13 mouse cellular contexts compared by ENCODE assay signal in the genomic region with DNA sequence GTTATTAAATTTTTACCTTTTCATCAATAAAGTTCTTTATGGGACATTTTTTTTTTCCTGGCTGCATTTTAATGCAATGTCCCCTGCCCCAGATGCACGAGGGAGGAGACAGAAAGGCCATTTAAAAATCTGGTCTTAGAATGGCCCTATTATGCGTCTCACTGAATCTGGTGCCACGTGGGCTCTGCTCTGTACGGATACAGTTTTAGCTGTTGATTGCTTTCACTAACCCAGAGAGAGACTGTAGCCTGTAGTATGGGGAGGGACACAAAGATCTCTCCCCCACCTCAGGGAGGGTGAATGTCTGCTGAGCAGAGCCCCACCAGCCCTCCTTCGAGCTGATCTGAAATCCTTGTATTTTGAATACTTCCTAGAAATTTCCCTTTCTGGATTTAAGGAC.
DNase-seq lines count a peak whose midpoint lies in the region; ATAC-seq and TF ChIP-seq lines count a peak whose summit lies in the region.
"Had no signal": no experiment of that assay in that cellular context is flagged by ENCODE, and none has a peak within 500 bp of the region (broad histone marks: within the 10 kb centered on the region; RNA-seq: fewer than 3 reads in every experiment).

No protein-coding gene starts in this region.

- no peak overlapping the region for H3K4me3 ChIP-seq in gastrocnemius, adult 2 months
- no peak overlapping the region for H3K4me3 ChIP-seq in lung, embryonic 15.5 days
- H3K4me3 ChIP-seq in lung, adult 2 months (replicated peaks; ENCODE audit: extremely low read depth, low read depth, low read length) = no peak overlapping the region
- H3K4me3 ChIP-seq in forebrain, embryonic 16.5 days (replicated peaks; ENCODE audit: low read length) = no peak overlapping the region
- H3K4me3 ChIP-seq in limb, embryonic 15.5 days = no peak overlapping the region
- H3K4me3 ChIP-seq: embryonic facial prominence, embryonic 12.5 days had no signal

- 77% methylated on average over 5 of the region's 5 CpGs for WGBS in lung, embryonic 15.5 days
- WGBS in lung, adult 2 months = 91% methylated on average over 5 of the region's 5 CpGs
- WGBS in forebrain, embryonic 16.5 days = 20% methylated on average over 5 of the region's 5 CpGs
- WGBS in limb, embryonic 15.5 days = 32% methylated on average over 5 of the region's 5 CpGs

- no peak for TF ChIP-seq CTCF in gastrocnemius, adult 2 months (IDR thresholded peaks at IDR 0.05)
- no peak for TF ChIP-seq CTCF in lung, adult 2 months (IDR thresholded peaks at IDR 0.05; ENCODE audit: insufficient read depth, low read length)

- no peaks in the 10 kb centered on the region for H3K36me3 ChIP-seq in lung, embryonic 15.5 days
- no peaks in the 10 kb centered on the region for H3K36me3 ChIP-seq in forebrain, embryonic 16.5 days (ENCODE audit: control insufficient read depth, insufficient read depth)
- H3K36me3 ChIP-seq in limb, embryonic 15.5 days = no peaks in the 10 kb centered on the region
- H3K36me3 ChIP-seq: embryonic facial prominence, embryonic 12.5 days had no signal

- TF ChIP-seq POLR2A in lung, adult 2 months (IDR thresholded peaks at IDR 0.05; ENCODE audit: borderline replicate concordance, extremely low read depth, low read depth, low read length) = no peak

- no peak overlapping the region for H3K9ac ChIP-seq in lung, embryonic 15.5 days
- no peak overlapping the region for H3K9ac ChIP-seq in forebrain, embryonic 16.5 days (replicated peaks; ENCODE audit: low read depth, low read length)
- H3K9ac ChIP-seq in limb, embryonic 15.5 days = no peak overlapping the region
- H3K9ac ChIP-seq: embryonic facial prominence, embryonic 12.5 days had no signal

- no peaks in the 10 kb centered on the region for H3K9me3 ChIP-seq in lung, embryonic 15.5 days
- H3K9me3 ChIP-seq in forebrain, embryonic 16.5 days (ENCODE audit: control insufficient read depth, low read length) = no peaks in the 10 kb centered on the region
- H3K9me3 ChIP-seq in limb, embryonic 15.5 days = no peaks in the 10 kb centered on the region
- H3K9me3 ChIP-seq: embryonic facial prominence, embryonic 12.5 days had no signal

- intact Hi-C loops in gastrocnemius, adult 2 months (cut with DNase I) = no loop called here
- intact Hi-C loops in gastrocnemius, postnatal 14 days (cut with DNase I; ENCODE audit: low total_unique reads) = loop anchor here (10.0 kb wide), 1 partner anchor 74 kb away; no protein-coding TSS in a partner anchor

- no peak for DNase-seq in gastrocnemius, adult 2 months
- DNase-seq in gastrocnemius, postnatal 14 days = no peak
- no peak for DNase-seq in lung, adult 2 months
- DNase-seq in cerebellum, postnatal 10 days = no peak
- DNase-seq in cerebellum, postnatal 25 days = no peak
- DNase-seq: cerebellum, adult 9-11 months; kidney, adult 11 months; lung, postnatal 14 days; retina, postnatal 1 day had no signal

- H3K27ac ChIP-seq in gastrocnemius, adult 2 months = peak overlapping the region; percentile 28; the same call in 1 of the 2 replicates
- peak overlapping the region; percentile 38 for H3K27ac ChIP-seq in lung, embryonic 15.5 days
- H3K27ac ChIP-seq in forebrain, embryonic 16.5 days (ENCODE audit: low read length) = 0 out of 2 replicates have a peak overlapping the region, but pooled peaks have one; percentile 3
- H3K27ac ChIP-seq in limb, embryonic 15.5 days = peak overlapping the region; percentile 69

- no peak for ATAC-seq in lung, embryonic 15.5 days (ENCODE audit: borderline replicate concordance, extremely low read depth, low FRiP score, low TSS enrichment)
- peak; percentile 40; the same call in 1 of the 2 replicates for ATAC-seq in forebrain, embryonic 16.5 days
- no peak for ATAC-seq in limb, embryonic 15.5 days (ENCODE audit: insufficient number of reproducible peaks, low FRiP score, low TSS enrichment, low read depth)

- H3K4me2 ChIP-seq in lung, embryonic 15.5 days = no peak overlapping the region
- H3K4me2 ChIP-seq in forebrain, embryonic 16.5 days (ENCODE audit: low read length) = no peak overlapping the region
- H3K4me2 ChIP-seq in limb, embryonic 15.5 days = no peak overlapping the region
- H3K4me2 ChIP-seq: embryonic facial prominence, embryonic 12.5 days had no signal

- H3K4me1 ChIP-seq in lung, embryonic 15.5 days = peaks cover 16% of the 10 kb centered on the region
- H3K4me1 ChIP-seq in lung, adult 2 months (ENCODE audit: control insufficient read depth, insufficient read depth, low read length) = no peaks in the 10 kb centered on the region
- peaks cover 19% of the 10 kb centered on the region for H3K4me1 ChIP-seq in forebrain, embryonic 16.5 days (replicated peaks; ENCODE audit: control insufficient read depth, insufficient read depth, low read length)
- peaks cover 33% of the 10 kb centered on the region for H3K4me1 ChIP-seq in limb, embryonic 15.5 days

- no peaks in the 10 kb centered on the region for H3K27me3 ChIP-seq in lung, embryonic 15.5 days
- no peaks in the 10 kb centered on the region for H3K27me3 ChIP-seq in forebrain, embryonic 16.5 days (replicated peaks; ENCODE audit: control insufficient read depth, insufficient read depth, low read length)
- no peaks in the 10 kb centered on the region for H3K27me3 ChIP-seq in limb, embryonic 15.5 days
- H3K27me3 ChIP-seq: embryonic facial prominence, embryonic 12.5 days had no signal

Comparison
In these comparisons a context has a peak if more than half of its experiments do, and no peak if none do; other contexts are left out.
1. H3K27ac ChIP-seq: peak in every context shown above with its lines; median percentile 69 in limb, embryonic 15.5 days; 38 in lung, embryonic 15.5 days; 28 in gastrocnemius, adult 2 months; 3 in forebrain, embryonic 16.5 days.